Mouse (Mus musculus) MEL (cell line): Measurements from ENCODE around the gene Gad1. TPM values are rescaled to one million over a fixed set of nuclear protein-coding genes. Genes with fewer than 3 reads are reported as not detected.
A peak's percentile ranks its signal among the peaks of the same experiment; 100 is the strongest.

ENCODE experiments used
- DNase-seq: peaks from one replicate; pipeline ENCODE4 v3.0.0; 2011; ENCODE audit warnings: low read depth, low spot score
- H3K27ac ChIP-seq: 2 replicates; pipeline ENCODE4 v1.5.1; 2012; ENCODE audit warnings: low read depth, mild to moderate bottlenecking, control low read depth, low read length, moderate library complexity; ENCODE audit not compliant: control insufficient read depth
- H3K27me3 ChIP-seq, 2 experiments: fragments of 150-350 bp in 1 of 2; sonication (generic) in 1 of 2; 2 replicates each; pipeline ENCODE4 v1.6.1; 2012; ENCODE audit warnings: low read length in 2 of 2, mild to moderate bottlenecking in 2 of 2, improper control_type of control experiment in 1 of 2, moderate library complexity in 1 of 2; ENCODE audit not compliant: insufficient read depth in 2 of 2, control insufficient read depth in 1 of 2
- H3K36me3 ChIP-seq, 2 experiments: 2 replicates each; pipeline ENCODE4 v1.6.1; 2012 to 2014; ENCODE audit warnings: low read length in 2 of 2, improper control_type of control experiment in 1 of 2, inconsistent platforms in 1 of 2, mild to moderate bottlenecking in 1 of 2; ENCODE audit not compliant: insufficient read depth in 2 of 2, control insufficient read depth in 1 of 2
- H3K4me1 ChIP-seq, 2 experiments: fragments of 150-350 bp in 1 of 2; sonication (generic) in 1 of 2; 2 replicates each; pipeline ENCODE4 v1.6.1; 2012; ENCODE audit warnings: low read length in 2 of 2, improper control_type of control experiment in 1 of 2, mild to moderate bottlenecking in 1 of 2; ENCODE audit not compliant: insufficient read depth in 2 of 2, control insufficient read depth in 1 of 2
- H3K4me3 ChIP-seq, 2 experiments: fragments of 150-350 bp in 1 of 2; sonication (generic) in 1 of 2; 2 replicates each; pipeline ENCODE4 v1.5.1; 2012; ENCODE audit warnings: low read depth in 2 of 2, low read length in 2 of 2, mild to moderate bottlenecking in 2 of 2, moderate library complexity in 2 of 2, control low read depth in 1 of 2, improper control_type of control experiment in 1 of 2; ENCODE audit not compliant: control insufficient read depth in 1 of 2, insufficient read depth in 1 of 2
- H3K79me2 ChIP-seq: 2 replicates; pipeline ENCODE4 v1.6.1; 2012; ENCODE audit warnings: mild to moderate bottlenecking, low read length, moderate library complexity; ENCODE audit not compliant: control insufficient read depth, poor library complexity, insufficient read depth
- H3K9ac ChIP-seq: 2 replicates; pipeline ENCODE4 v1.6.1; 2012; ENCODE audit warnings: low read depth, mild to moderate bottlenecking, control low read depth, low read length, moderate library complexity; ENCODE audit not compliant: control insufficient read depth, poor library complexity, severe bottlenecking
- H3K9me3 ChIP-seq: fragments of 150-350 bp; sonication (generic); replicated peaks from 2 replicates; pipeline ENCODE4 v1.6.1; 2012; ENCODE audit warnings: mild to moderate bottlenecking, low read length, improper control_type of control experiment, moderate library complexity; ENCODE audit not compliant: insufficient read depth
- CHD1 ChIP-seq: IDR thresholded peaks from 2 replicates; pipeline ENCODE4 v1.6.1; 2012; ENCODE audit warnings: low read depth, mild to moderate bottlenecking, inconsistent platforms, low read length, improper control_type of control experiment
- EP300 ChIP-seq, 2 experiments: IDR thresholded peaks; 2 replicates each; pipeline ENCODE4 v1.6.1; 2011; ENCODE audit warnings: improper control_type of control experiment in 2 of 2, low read length in 2 of 2, low read depth in 1 of 2, mild to moderate bottlenecking in 1 of 2
- ETS1 ChIP-seq: IDR thresholded peaks from 2 replicates; pipeline ENCODE4 v1.6.1; 2012; ENCODE audit warnings: low read depth, mild to moderate bottlenecking, inconsistent platforms, low read length, improper control_type of control experiment, moderate library complexity
- JUND ChIP-seq: IDR thresholded peaks from 2 replicates; pipeline ENCODE4 v1.6.1; 2011; ENCODE audit warnings: low read depth, mild to moderate bottlenecking, improper control_type of control experiment, low read length
- MXI1 ChIP-seq: IDR thresholded peaks from 2 replicates; pipeline ENCODE4 v1.6.1; 2011; ENCODE audit warnings: mild to moderate bottlenecking, low read depth, low read length, improper control_type of control experiment
- NELFE ChIP-seq: IDR thresholded peaks from 2 replicates; pipeline ENCODE4 v1.6.1; 2011; ENCODE audit warnings: low read depth, low read length, improper control_type of control experiment
- NRF1 ChIP-seq: IDR thresholded peaks from 2 replicates; pipeline ENCODE4 v1.6.1; 2014; ENCODE audit warnings: low read depth, mild to moderate bottlenecking, inconsistent platforms, low read length, improper control_type of control experiment, moderate library complexity; ENCODE audit not compliant: poor library complexity, insufficient read depth, severe bottlenecking
- POLR2AphosphoS5 ChIP-seq: IDR thresholded peaks from 2 replicates; pipeline ENCODE4 v1.6.1; 2012; ENCODE audit warnings: low read depth, borderline replicate concordance, mild to moderate bottlenecking, inconsistent platforms, low read length, moderate library complexity, mixed read lengths
- RCOR1 ChIP-seq: IDR thresholded peaks from 2 replicates; pipeline ENCODE4 v1.6.1; 2012; ENCODE audit warnings: low read depth, mild to moderate bottlenecking, inconsistent platforms, low read length, improper control_type of control experiment
- SIN3A ChIP-seq: IDR thresholded peaks from 2 replicates; pipeline ENCODE4 v1.6.1; 2012; ENCODE audit warnings: low read length, improper control_type of control experiment, inconsistent platforms
- TAL1 ChIP-seq: IDR thresholded peaks from 2 replicates; pipeline ENCODE4 v1.6.1; 2012; ENCODE audit warnings: mild to moderate bottlenecking, inconsistent platforms, low read length, moderate library complexity, mixed read lengths
- TBP ChIP-seq: IDR thresholded peaks from 2 replicates; pipeline ENCODE4 v1.8.0; 2011; ENCODE audit warnings: low read depth, low read length, improper control_type of control experiment
- UBTF ChIP-seq: IDR thresholded peaks from 2 replicates; pipeline ENCODE4 v1.6.1; 2012; ENCODE audit warnings: low read depth, mild to moderate bottlenecking, inconsistent platforms, low read length, improper control_type of control experiment, moderate library complexity, borderline replicate concordance; ENCODE audit not compliant: insufficient read depth
- USF2 ChIP-seq, 2 experiments: IDR thresholded peaks; 2 replicates each; pipeline ENCODE4 v1.6.1; 2011 to 2012; ENCODE audit warnings: improper control_type of control experiment in 2 of 2, low read length in 2 of 2, borderline replicate concordance in 1 of 2, inconsistent platforms in 1 of 2, low read depth in 1 of 2, mild to moderate bottlenecking in 1 of 2; ENCODE audit not compliant: insufficient read depth in 1 of 2
- ZKSCAN1 ChIP-seq: IDR thresholded peaks from 2 replicates; pipeline ENCODE4 v1.6.1; 2012; ENCODE audit warnings: low read depth, mild to moderate bottlenecking, inconsistent platforms, low read length, improper control_type of control experiment, moderate library complexity
- polyA plus RNA-seq, 2 experiments: library from polyadenylated mRNA; stranded (reverse) in 1 of 2; unstranded in 1 of 2; fragments of >175 nt in 1 of 2; fragments of >200 nt in 1 of 2; gene quantifications; 2 replicates each; pipeline versions ENCODE4 v1.2.1 to v1.2.4; 2012; ENCODE audit warnings: low replicate concordance in 2 of 2, low read depth in 1 of 2; ENCODE audit not compliant: insufficient read length in 2 of 2, insufficient read depth in 1 of 2, missing spikeins in 1 of 2
- total RNA-seq: library from RNA; depleted of rRNA; stranded (reverse); fragments of 300-350 nt; gene quantifications from 2 replicates; pipeline ENCODE4 v1.2.3, GENCODE M21; 2012

The Gad1 gene
- total and polyA plus RNA-seq, 3 experiments = not detected

GRCm38 (mm10) chr2:70622244-70622643 is 69.4 kb downstream of the Gad1 start:
- Histone ChIP-seq H3K79me2 (no peaks in the 10 kb centered on the region), H3K9me3 (no peaks in the 10 kb centered on the region), H3K4me1 (peaks cover 0 to 5% of the 10 kb centered on the region in 2 experiments; a peak in 1 of 4 replicates), H3K27me3 (no peaks in the 10 kb centered on the region; a peak in 1 of 4 replicates), H3K9ac (no peak overlapping the region), H3K36me3 (no peaks in the 10 kb centered on the region), H3K27ac (no peak overlapping the region), H3K4me3 (no peak overlapping the region)
- TF ChIP-seq EP300 (IDR thresholded peaks at IDR 0.05; ENCODE audit: low read depth in 1 of 2, low read length in 2 of 2) = 0 out of 4 replicates have a peak, but pooled peaks of 1 of the 2 experiments have one; percentile 6
- TF ChIP-seq UBTF = no peak
- DNase-seq = peak; percentile 6

GRCm38 (mm10) chr2:70625761-70626160 is 72.9 kb downstream of the Gad1 start:
- Histone ChIP-seq H3K4me1 (peaks cover 0 to 5% of the 10 kb centered on the region in 2 experiments; a peak in 1 of 4 replicates), H3K36me3 (no peaks in the 10 kb centered on the region), H3K9me3 (no peaks in the 10 kb centered on the region), H3K27me3 (no peaks in the 10 kb centered on the region; a peak in 1 of 4 replicates), H3K27ac (no peak overlapping the region), H3K4me3 (no peak overlapping the region), H3K9ac (no peak overlapping the region), H3K79me2 (no peaks in the 10 kb centered on the region)
- DNase-seq = no peak
- TF ChIP-seq JUND = no peak
- TF ChIP-seq MXI1 = no peak
- no peak for TF ChIP-seq NRF1
- TF ChIP-seq TBP = no peak
- TF ChIP-seq ZKSCAN1 = no peak
- TF ChIP-seq CHD1 = no peak
- TF ChIP-seq TAL1 = no peak
- no peak for TF ChIP-seq RCOR1
- no peak for TF ChIP-seq ETS1
- TF ChIP-seq NELFE = no peak
- no peak for TF ChIP-seq SIN3A
- TF ChIP-seq POLR2AphosphoS5 = no peak

- H3K9me3 ChIP-seq = no peaks in the 10 kb centered on the region
- no peaks in the 10 kb centered on the region for H3K79me2 ChIP-seq
- no peak for DNase-seq
- H3K4me1 ChIP-seq = no peaks in the 10 kb centered on the region
- no peaks in the 10 kb centered on the region for H3K36me3 ChIP-seq
- H3K27ac ChIP-seq = no peak overlapping the region
- no peak overlapping the region for H3K9ac ChIP-seq
- no peak overlapping the region for H3K4me3 ChIP-seq
- no peak for TF ChIP-seq USF2 (IDR thresholded peaks at IDR 0.05; ENCODE audit: borderline replicate concordance in 1 of 2, insufficient read depth in 1 of 2, low read depth in 1 of 2, low read length in 2 of 2)
- H3K27me3 ChIP-seq = no peaks in the 10 kb centered on the region
These were observed 75.5 kb downstream of the Gad1 start for GRCm38 (mm10) chr2:70628397-70628796.
